Mouse (Mus musculus) kidney, embryonic 14.5 days (tissue): ENCODE results near the gene Tpgs1. TPM values are rescaled to one million over a fixed set of nuclear protein-coding genes. Genes with fewer than 3 reads are reported as not detected.

Source experiments
- ATAC-seq: fragments of 200-750 bp; cut with Nextera tagmentation; 2 replicates; pipeline ENCODE4 v1.8.0; 2017; ENCODE audit warnings: moderate number of reproducible peaks, mild to moderate bottlenecking, moderate TSS enrichment, moderate library complexity; ENCODE audit not compliant: low FRiP score, low TSS enrichment
- H3K27ac ChIP-seq: fragments of 300-500 bp; sonication (generic); 2 replicates; pipeline ENCODE4 v1.5.1; 2014; ENCODE audit warnings: low read depth, mild to moderate bottlenecking, low read length, moderate library complexity, mixed read lengths
- H3K27me3 ChIP-seq: fragments of 300-500 bp; sonication (generic); 2 replicates; pipeline ENCODE4 v1.6.1; 2014; ENCODE audit warnings: mild to moderate bottlenecking, low read length; ENCODE audit not compliant: control insufficient read depth, insufficient read depth
- H3K36me3 ChIP-seq: fragments of 300-500 bp; sonication (generic); 2 replicates; pipeline ENCODE4 v1.6.1; 2014; ENCODE audit warnings: low read length, mixed read lengths; ENCODE audit not compliant: control insufficient read depth, insufficient read depth
- H3K4me1 ChIP-seq: fragments of 300-500 bp; sonication (generic); 2 replicates; pipeline ENCODE4 v1.6.1; 2014; ENCODE audit warnings: low read length, mixed read lengths; ENCODE audit not compliant: control insufficient read depth, insufficient read depth
- H3K4me2 ChIP-seq: fragments of 300-500 bp; sonication (generic); replicated peaks from 2 replicates; pipeline ENCODE4 v1.6.1; 2014; ENCODE audit warnings: low read depth, mild to moderate bottlenecking, low read length
- H3K4me3 ChIP-seq: fragments of 300-500 bp; sonication (generic); 2 replicates; pipeline ENCODE4 v1.5.1; 2014; ENCODE audit warnings: mild to moderate bottlenecking, low read length
- H3K9ac ChIP-seq: fragments of 300-500 bp; sonication (generic); 2 replicates; pipeline ENCODE4 v1.6.1; 2014; ENCODE audit warnings: low read depth, mild to moderate bottlenecking, low read length, moderate library complexity
- H3K9me3 ChIP-seq: fragments of 300-500 bp; sonication (generic); 2 replicates; pipeline ENCODE4 v1.6.1; 2016; ENCODE audit warnings: low read length; ENCODE audit not compliant: control insufficient read depth
- WGBS: fragments of 180-500 bp; shearing (Covaris S2); extraction: QIAGEN DNeasy Blood & Tissue Kit; methylation state at CpG from one replicate; pipeline ENCODE4 v1.1.7; 2014; 5-methylcytosine and 5-hydroxymethylcytosine counted together
- polyA plus RNA-seq: library from polyadenylated mRNA; unstranded; fragments of >200 nt; fragmentation: Nextera tagmentation; extraction: Ambion mirVana; gene quantifications from 2 replicates; pipeline ENCODE4 v1.2.1, GENCODE M21; 2014

Gene Tpgs1
- polyA plus RNA-seq, 1 experiment from 2014 or later, result 85.7 TPM

GRCm38 (mm10) chr10:79683726-79684640, 14.8 kb downstream of the Tpgs1 start:
- peaks cover 24% of the 10 kb centered on the region for H3K4me1 ChIP-seq
- ATAC-seq, result no peak
- peak overlapping the region; percentile 83; the same call in 1 of the 2 replicates for H3K9ac ChIP-seq
- WGBS, result 84% methylated on average over 6 of the region's 6 CpGs
- peaks cover 51% of the 10 kb centered on the region for H3K36me3 ChIP-seq
- H3K9me3 ChIP-seq, result no peaks in the 10 kb centered on the region
- H3K27me3 ChIP-seq, result no peaks in the 10 kb centered on the region
- H3K4me2 ChIP-seq, result peak overlapping the region; percentile 78
- H3K4me3 ChIP-seq, result peak overlapping the region; percentile 86
- H3K27ac ChIP-seq, result no peak overlapping the region

GRCm38 (mm10) chr10:79684770-79685600, 15.8 kb downstream of the Tpgs1 start:
- Histone ChIP-seq H3K27ac (no peak overlapping the region), H3K4me2 (no peak overlapping the region), H3K4me3 (no peak overlapping the region), H3K9me3 (no peaks in the 10 kb centered on the region), H3K4me1 (peaks cover 24% of the 10 kb centered on the region), H3K27me3 (no peaks in the 10 kb centered on the region), H3K36me3 (peaks cover 55% of the 10 kb centered on the region), H3K9ac (no peak overlapping the region; the same call in 1 of the 2 replicates)
- no peak for ATAC-seq
- 95% methylated on average over 25 of the region's 25 CpGs for WGBS

GRCm38 (mm10) chr10:79686219-79686618, 17.1 kb downstream of the Tpgs1 start:
- Histone ChIP-seq H3K9me3 (no peaks in the 10 kb centered on the region), H3K4me2 (no peak overlapping the region), H3K4me3 (no peak overlapping the region), H3K27ac (no peak overlapping the region), H3K9ac (no peak overlapping the region), H3K4me1 (peaks cover 17% of the 10 kb centered on the region), H3K36me3 (peaks cover 55% of the 10 kb centered on the region), H3K27me3 (no peaks in the 10 kb centered on the region)
- no peak for ATAC-seq
- 87% methylated on average over 2 of the region's 2 CpGs for WGBS

GRCm38 (mm10) chr10:79686691-79687090, 17.5 kb downstream of the Tpgs1 start:
- Histone ChIP-seq H3K27ac (no peak overlapping the region), H3K9ac (no peak overlapping the region), H3K4me2 (no peak overlapping the region), H3K9me3 (no peaks in the 10 kb centered on the region; the same call in 1 of the 2 replicates), H3K36me3 (peaks cover 55% of the 10 kb centered on the region), H3K4me1 (peaks cover 16% of the 10 kb centered on the region), H3K4me3 (no peak overlapping the region), H3K27me3 (no peaks in the 10 kb centered on the region)
- ATAC-seq, result no peak
- 94% methylated on average over 1 of the region's 1 CpGs for WGBS

GRCm38 (mm10) chr10:79687513-79687912, 18.3 kb downstream of the Tpgs1 start:
- WGBS, result 95% methylated on average over 6 of the region's 6 CpGs
- ATAC-seq, result no peak
- Histone ChIP-seq H3K4me2 (no peak overlapping the region), H3K27me3 (no peaks in the 10 kb centered on the region), H3K9ac (no peak overlapping the region), H3K36me3 (peaks cover 55% of the 10 kb centered on the region), H3K4me3 (no peak overlapping the region), H3K9me3 (peaks cover 2% of the 10 kb centered on the region; the same call in 1 of the 2 replicates), H3K4me1 (peaks cover 16% of the 10 kb centered on the region), H3K27ac (no peak overlapping the region)

- Histone ChIP-seq H3K4me2 (no peak within 1 kb of the TSS), H3K4me3 (no peak within 1 kb of the TSS), H3K9ac (no peak within 1 kb of the TSS), H3K36me3 (peaks cover 55% of the 10 kb centered on the region), H3K27ac (no peak within 1 kb of the TSS), H3K27me3 (no peaks in the 10 kb centered on the region), H3K9me3 (peaks cover 2% of the 10 kb centered on the region; the same call in 1 of the 2 replicates), H3K4me1 (peaks cover 8% of the 10 kb centered on the region)
- 71% methylated on average over 4 of the region's 4 CpGs for WGBS
- ATAC-seq, result no peak
Measured at GRCm38 (mm10) chr10:79688720-79689119, 19.6 kb downstream of the Tpgs1 start, which contains the start of gene Gzmm. Gzmm (plus strand) TSS chr10:79689020.

GRCm38 (mm10) chr10:79689178-79689577, 20.0 kb downstream of the Tpgs1 start:
- no peak for ATAC-seq
- no peaks in the 10 kb centered on the region for H3K27me3 ChIP-seq
- peaks cover 2% of the 10 kb centered on the region; the same call in 1 of the 2 replicates for H3K9me3 ChIP-seq
- peaks cover 3% of the 10 kb centered on the region for H3K4me1 ChIP-seq
- H3K27ac ChIP-seq, result no peak overlapping the region
- 86% methylated on average over 3 of the region's 3 CpGs for WGBS
- H3K9ac ChIP-seq, result no peak overlapping the region
- H3K36me3 ChIP-seq, result peaks cover 52% of the 10 kb centered on the region
- no peak overlapping the region for H3K4me3 ChIP-seq
- no peak overlapping the region for H3K4me2 ChIP-seq

GRCm38 (mm10) chr10:79691986-79692548, 22.9 kb downstream of the Tpgs1 start:
- no peak overlapping the region for H3K27ac ChIP-seq
- H3K4me1 ChIP-seq, result peaks cover 8% of the 10 kb centered on the region
- H3K9ac ChIP-seq, result no peak overlapping the region
- peaks cover 23% of the 10 kb centered on the region for H3K36me3 ChIP-seq
- peaks cover 2% of the 10 kb centered on the region; the same call in 1 of the 2 replicates for H3K9me3 ChIP-seq
- WGBS, result 94% methylated on average over 2 of the region's 2 CpGs
- ATAC-seq, result no peak
- no peak overlapping the region for H3K4me3 ChIP-seq
- H3K27me3 ChIP-seq, result no peaks in the 10 kb centered on the region
- H3K4me2 ChIP-seq, result no peak overlapping the region
